Mouse (Mus musculus) adrenal gland, adult 18-20 months (tissue): ENCODE results near the gene Dhx37. TPM values are rescaled to one million over a fixed set of nuclear protein-coding genes. Genes with fewer than 3 reads are reported as not detected.
"Not testable (repeated sequence)": the region's sequence is repeated elsewhere in the genome, so short reads cannot be mapped to it uniquely, and the experiment has no call there.

Experiments used
- DNase-seq, 2 experiments: peaks; one replicate each; pipeline ENCODE4 v3.0.0; 2021 to 2022; ENCODE audit warnings: low spot score in 2 of 2
- total RNA-seq, 2 experiments: library from RNA; stranded (reverse); gene quantifications; 1 replicate in 1 of 2; 2 replicates in 1 of 2; pipeline ENCODE4 v1.2.3; 2021

Gene Dhx37
- total RNA-seq, 2 experiments from 2014 or later, result 16.7 to 19.3 TPM

DNA sequence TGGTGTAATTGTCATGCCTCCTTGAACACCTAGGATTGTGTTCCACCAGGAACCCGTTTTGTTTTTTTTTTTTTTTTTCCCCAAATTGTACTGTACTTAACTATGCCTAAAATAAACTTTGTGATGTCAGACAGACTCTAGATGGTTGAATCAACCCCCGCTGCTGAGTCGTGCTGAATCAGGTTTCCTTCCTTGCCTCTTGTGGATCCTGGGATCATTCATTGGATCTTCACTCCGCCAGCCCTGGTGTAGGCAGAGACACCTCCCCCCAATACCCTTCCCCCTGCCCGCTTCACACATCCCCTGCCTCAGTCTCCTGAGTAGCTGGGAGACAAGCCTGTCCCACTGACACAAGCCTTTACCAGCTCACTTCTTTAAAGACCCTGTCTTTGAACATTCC is 15.4 kb upstream of the Dhx37 start:
- DNase-seq, result no peak

- no peak for DNase-seq
Measured at GRCm38 (mm10) chr5:125448631-125449030, 14.7 kb upstream of the Dhx37 start.

GRCm38 (mm10) chr5:125448026-125448425 is 14.1 kb upstream of the Dhx37 start:
- DNase-seq, result no peak

DNA sequence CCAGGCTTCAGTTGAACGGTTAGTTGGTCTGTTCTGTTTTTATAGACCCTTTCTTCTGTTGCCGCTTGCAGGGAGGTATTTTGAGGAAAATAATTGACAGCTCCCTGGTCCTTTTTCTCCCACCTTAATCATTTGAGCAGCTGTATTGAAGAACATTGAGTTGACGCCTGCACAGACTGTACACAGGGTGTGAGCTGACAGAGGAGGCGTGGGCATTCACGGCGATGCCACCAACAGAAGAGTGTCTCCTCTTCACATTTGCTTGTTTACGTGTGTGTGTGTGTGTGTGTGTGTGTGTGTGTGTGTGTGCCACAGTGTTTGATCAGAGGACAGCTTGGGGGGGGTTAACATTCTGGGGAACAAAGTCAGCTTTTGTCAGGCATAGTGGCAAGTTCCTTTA is 12.4 kb upstream of the Dhx37 start:
- no peak for DNase-seq

GRCm38 (mm10) chr5:125444554-125444953 is 10.6 kb upstream of the Dhx37 start:
- no peak for DNase-seq

DNA sequence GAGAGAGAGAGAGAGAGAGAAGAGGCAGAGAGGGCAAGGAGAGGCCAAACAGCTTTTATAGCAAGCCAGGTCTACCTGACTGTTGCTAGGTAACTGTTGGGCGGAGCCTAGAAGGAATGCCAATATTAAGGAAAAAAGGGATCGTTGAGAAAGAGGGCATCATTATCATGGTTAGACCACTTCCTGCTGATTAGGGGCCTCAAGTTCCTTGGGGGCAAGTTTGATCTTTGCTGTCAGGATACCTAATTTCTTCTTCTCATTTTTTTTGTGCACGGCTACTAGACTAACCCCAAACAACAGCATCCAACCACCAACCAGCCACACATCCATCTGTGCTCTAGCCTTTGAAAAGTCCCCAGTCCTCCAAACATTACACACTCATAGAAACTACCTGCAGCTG is 10.0 kb upstream of the Dhx37 start:
- no peak for DNase-seq

- no peak for DNase-seq
Measured at GRCm38 (mm10) chr5:125443335-125443734, 9.4 kb upstream of the Dhx37 start.

- DNase-seq, result no peak
Measured at GRCm38 (mm10) chr5:125442136-125442995, 8.4 kb upstream of the Dhx37 start.

DNA sequence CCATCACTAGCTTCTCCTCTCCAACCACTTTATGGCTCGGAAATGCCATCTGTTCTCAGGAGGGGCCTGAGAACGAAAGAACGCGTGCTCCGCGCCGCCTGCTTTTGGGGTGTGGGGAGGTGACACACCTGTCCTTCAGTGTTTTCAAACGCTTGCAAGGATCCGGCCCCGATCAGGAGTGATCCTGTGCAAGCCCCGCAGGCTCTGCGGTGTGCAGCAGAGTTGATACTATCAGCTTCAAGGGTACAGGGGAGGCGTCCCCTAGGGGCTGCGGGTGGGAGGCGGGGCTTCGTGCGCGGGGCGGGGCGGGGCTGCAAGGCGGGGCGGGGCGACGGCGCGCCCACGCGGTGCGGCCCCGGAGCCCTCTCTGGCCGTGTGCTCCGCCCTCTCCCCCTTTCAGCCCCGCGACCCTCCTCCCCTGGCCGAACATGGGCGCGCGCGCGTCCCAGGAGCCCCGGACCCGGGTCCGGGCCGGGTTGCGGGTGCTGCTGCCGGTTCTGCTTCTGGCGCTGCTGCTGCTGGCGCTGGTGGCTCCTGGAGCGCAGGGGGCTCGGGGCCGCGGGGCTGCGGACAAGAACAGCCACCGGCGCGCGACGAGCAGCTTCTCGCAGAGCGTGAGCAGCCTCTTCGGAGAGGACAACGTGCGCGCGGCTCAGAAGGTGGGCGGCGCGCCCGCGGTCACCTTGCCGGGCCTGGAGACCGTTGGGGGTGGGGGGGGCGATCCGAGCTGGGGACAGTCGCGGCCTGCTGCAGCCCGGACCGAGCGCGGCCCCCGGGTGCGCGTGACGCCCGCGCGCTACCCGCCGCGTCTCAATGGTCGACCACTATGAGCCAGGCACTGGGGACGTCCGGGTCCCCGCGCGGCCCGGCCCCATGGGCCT is 7.6 kb upstream of the Dhx37 start, which contains the start of gene Bri3bp:
TSS of gene Bri3bp (plus strand) at position 335 of the 881 bp plus-strand sequence.
- peak; percentile 56 to 58 for DNase-seq

GRCm38 (mm10) chr5:125440583-125441233 is 6.8 kb upstream of the Dhx37 start:
- no peak for DNase-seq

DNA sequence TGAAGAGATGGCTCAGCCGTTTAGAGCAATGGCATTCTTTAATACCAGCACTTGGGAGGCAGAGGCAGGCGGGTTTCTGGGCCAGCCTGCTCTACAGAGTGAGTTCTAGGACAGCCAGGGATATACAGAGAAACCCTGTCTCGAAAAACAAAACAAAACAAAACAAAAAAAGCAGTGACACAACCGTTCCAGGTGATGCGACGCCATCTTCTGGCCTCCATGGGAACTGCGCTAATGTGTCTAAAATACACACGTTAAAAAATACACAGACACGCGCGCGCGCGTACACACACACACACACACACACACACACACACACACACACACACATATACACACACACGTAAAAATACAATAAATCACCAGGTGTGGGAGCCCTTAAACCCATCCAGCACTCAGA is 426 bp upstream of the Dhx37 start:
- not testable (repeated sequence) for DNase-seq

DNA sequence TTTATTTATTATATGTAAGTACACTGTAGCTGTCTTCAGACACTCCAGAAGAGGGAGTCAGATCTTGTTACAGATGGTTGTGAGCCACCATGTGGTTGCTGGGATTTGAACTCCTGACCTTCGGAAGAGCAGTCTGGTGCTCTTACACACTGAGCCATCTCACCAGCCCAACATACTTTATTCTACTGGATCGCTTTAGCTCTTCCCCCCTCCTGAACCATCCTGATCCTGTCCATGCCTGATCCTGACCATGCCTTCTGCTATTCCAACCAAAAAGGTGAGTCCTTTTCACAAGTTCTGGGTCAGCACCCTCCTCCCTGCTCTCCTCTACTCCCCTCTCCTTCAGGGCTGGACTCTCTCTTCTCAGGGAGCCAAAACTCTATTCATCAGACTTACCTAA is 1.6 kb downstream of the Dhx37 start:
- DNase-seq, result not testable (repeated sequence)

- no peak for DNase-seq
Measured at GRCm38 (mm10) chr5:125426343-125426742, 7.6 kb downstream of the Dhx37 start.

- DNase-seq, result no peak
Measured at GRCm38 (mm10) chr5:125425698-125426276, 8.1 kb downstream of the Dhx37 start.

- DNase-seq, result no peak
Measured at GRCm38 (mm10) chr5:125419124-125419523, 14.8 kb downstream of the Dhx37 start.

GRCm38 (mm10) chr5:125418636-125419035 is 15.3 kb downstream of the Dhx37 start:
- DNase-seq, result no peak

- DNase-seq, result no peak
Measured at GRCm38 (mm10) chr5:125416183-125416582, 17.7 kb downstream of the Dhx37 start.

DNA sequence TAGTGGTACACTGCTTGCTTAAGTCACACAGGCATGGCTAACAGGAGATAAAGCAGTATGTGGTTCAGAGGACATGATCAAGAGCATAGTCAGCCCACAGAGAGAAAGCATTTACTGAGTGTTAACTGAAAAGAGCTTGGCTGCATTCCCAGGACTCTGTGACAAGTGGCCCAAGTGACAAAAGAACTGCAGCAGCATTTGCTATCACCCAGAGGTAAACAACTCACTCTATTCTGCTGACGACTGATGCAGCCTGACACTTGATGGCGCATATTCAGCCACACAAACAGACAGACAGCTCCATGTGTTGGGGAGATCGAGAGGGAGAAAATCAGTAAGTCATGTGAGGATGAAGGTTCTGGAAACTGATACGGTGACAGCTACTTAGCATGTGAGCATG is 20.2 kb downstream of the Dhx37 start:
- no peak for DNase-seq

DNA sequence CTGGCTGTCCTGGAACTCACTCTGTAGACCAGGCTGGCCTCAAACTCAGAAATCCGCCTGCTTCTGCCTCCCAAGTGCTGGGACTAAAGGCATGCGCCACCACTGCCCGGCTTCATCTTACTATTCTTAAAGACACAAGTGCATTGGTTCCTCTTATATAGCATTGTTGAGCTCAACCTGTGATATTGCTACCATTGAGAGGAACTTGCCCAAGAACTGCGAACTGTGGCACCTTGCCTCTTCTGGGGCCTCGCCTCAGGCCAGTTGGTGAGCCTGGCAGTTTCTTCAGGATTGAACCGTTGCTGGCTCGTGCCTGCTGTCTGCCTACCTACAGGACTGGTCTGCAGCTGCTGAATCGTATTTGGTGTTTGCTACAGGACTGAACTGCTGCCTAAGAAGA is 21.4 kb downstream of the Dhx37 start:
- not testable (repeated sequence) for DNase-seq

DNA sequence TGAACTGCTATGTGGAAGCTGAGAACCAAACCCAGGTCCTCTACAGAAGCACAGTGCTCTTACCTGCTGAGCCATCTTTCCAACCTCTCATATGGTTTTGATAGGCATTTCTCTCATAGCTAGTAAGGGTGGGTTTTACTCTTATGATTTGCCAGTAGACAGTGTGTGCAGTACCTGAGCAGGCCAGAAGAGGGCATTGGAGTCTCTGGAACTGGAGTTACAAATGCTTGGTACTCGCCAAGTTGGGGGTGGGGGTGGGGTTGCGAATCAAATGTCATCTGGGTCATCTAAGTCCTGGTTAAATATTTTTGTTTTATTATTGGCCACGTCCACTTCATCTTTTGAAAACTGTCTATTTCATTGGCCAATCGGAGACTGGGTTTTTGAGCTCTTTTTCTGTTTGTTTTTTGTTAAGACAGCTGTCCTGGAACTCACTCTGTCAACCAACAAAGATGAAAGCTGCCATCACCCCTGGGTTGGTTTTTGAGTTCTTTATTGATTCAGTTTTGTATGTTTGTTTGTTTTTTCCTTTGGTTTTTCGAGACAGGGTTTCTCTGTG is 21.9 kb downstream of the Dhx37 start:
- DNase-seq, result peak; percentile 69 to 71
